Mouse (Mus musculus) MEL (cell line): ENCODE results near the gene Lamb3.

Source experiments
- CTCF ChIP-seq, 3 experiments: IDR thresholded peaks in 2 of 3; conservative IDR thresholded peaks in 1 of 3; 2 replicates each; pipeline ENCODE4 v1.5.1; 2011 to 2012; ENCODE audit warnings: low read length in 3 of 3, low read depth in 2 of 3, mild to moderate bottlenecking in 2 of 3, improper control_type of control experiment in 1 of 3, inconsistent platforms in 1 of 3, mixed read lengths in 1 of 3, moderate library complexity in 1 of 3; ENCODE audit not compliant: control insufficient read depth in 1 of 3, insufficient read depth in 1 of 3, poor library complexity in 1 of 3, severe bottlenecking in 1 of 3
- HCFC1 ChIP-seq: IDR thresholded peaks from 2 replicates; pipeline ENCODE4 v1.6.1; 2012; ENCODE audit warnings: low read depth, mild to moderate bottlenecking, inconsistent platforms, low read length, improper control_type of control experiment, moderate library complexity
- POLR2A ChIP-seq, 2 experiments: IDR thresholded peaks; 2 replicates each; pipeline ENCODE4 v1.6.1; 2011 to 2012; ENCODE audit warnings: low read length in 2 of 2, mild to moderate bottlenecking in 2 of 2, control low read depth in 1 of 2, improper control_type of control experiment in 1 of 2, low read depth in 1 of 2, moderate library complexity in 1 of 2; ENCODE audit not compliant: control insufficient read depth in 1 of 2, insufficient read depth in 1 of 2, poor library complexity in 1 of 2

DNA sequence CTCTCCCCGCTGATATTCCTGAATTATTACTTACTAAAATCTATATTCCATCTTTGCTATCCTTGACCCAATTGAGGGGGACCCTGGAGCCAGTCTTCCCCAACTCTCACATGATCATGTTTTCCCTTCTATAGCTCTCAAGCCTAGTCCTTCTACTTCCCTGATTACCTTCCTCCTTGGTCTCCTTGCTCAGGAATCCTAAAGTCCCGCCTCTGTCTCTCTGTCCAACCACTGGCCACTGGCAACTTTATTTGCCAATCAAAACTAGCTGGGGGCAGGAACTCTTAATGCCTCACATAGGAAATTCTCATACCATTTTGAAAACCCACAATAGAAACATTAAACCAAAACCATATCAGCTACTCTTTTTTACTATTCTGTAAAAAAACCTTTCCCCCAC lies 73.8 kb downstream of the Lamb3 start:
- no peak for TF ChIP-seq POLR2A (IDR thresholded peaks at IDR 0.05; ENCODE audit: control insufficient read depth in 1 of 2, insufficient read depth in 1 of 2, low read depth in 1 of 2, low read length in 2 of 2, poor library complexity in 1 of 2)
- no peak for TF ChIP-seq HCFC1
- no peak for TF ChIP-seq CTCF (IDR thresholded peaks at IDR 0.05 in 2 of 3, conservative IDR thresholded peaks at IDR 0.05 in 1 of 3; ENCODE audit: control insufficient read depth in 1 of 3, insufficient read depth in 1 of 3, low read depth in 2 of 3, low read length in 3 of 3, poor library complexity in 1 of 3, severe bottlenecking in 1 of 3)
